Comparison of ENCODE assay signal across 18 mouse cellular contexts in genomic region chr3:55203621-55204020, GRCm38 (mm10). TPM values are rescaled to one million over a fixed set of nuclear protein-coding genes. Genes with fewer than 3 reads are reported as not detected.
"Had no signal": no experiment of that assay in that cellular context is flagged by ENCODE, and none has a peak within 500 bp of the region (broad histone marks: within the 10 kb centered on the region; RNA-seq: fewer than 3 reads in every experiment).

No protein-coding gene starts in this region.

RNA-seq across cellular contexts. Expression of gene Sohlh2, which starts 21.8 kb away (rescaled TPM):
- polyA plus RNA-seq: heart, embryonic 11.5 days; heart, embryonic 13.5 days; heart, embryonic 14.5 days; heart, postnatal 0 days; hindbrain, embryonic 10.5 days; hindbrain, embryonic 11.5 days; hindbrain, embryonic 12.5 days; hindbrain, embryonic 13.5 days; inflammation-experienced regulatory T-cells, adult 6 months; intestine, embryonic 14.5 days; intestine, embryonic 16.5 days; intestine, postnatal 0 days; kidney, adult 2 months; kidney, embryonic 14.5 days; kidney, embryonic 15.5 days; kidney, embryonic 16.5 days; kidney, postnatal 0 days; large intestine, adult 2 months had no signal
